Mouse (Mus musculus) intestine, embryonic 16.5 days (tissue): Measurements from ENCODE around the gene Wdr19. TPM values are rescaled to one million over a fixed set of nuclear protein-coding genes. Genes with fewer than 3 reads are reported as not detected.
"Not testable (repeated sequence)": the region's sequence is repeated elsewhere in the genome, so short reads cannot be mapped to it uniquely, and the experiment has no call there.

ENCODE experiments used
- ATAC-seq: fragments of 200-750 bp; cut with Nextera tagmentation; 2 replicates; pipeline ENCODE4 v1.8.0; 2017; ENCODE audit warnings: moderate TSS enrichment, moderate library complexity
- H3K27ac ChIP-seq: fragments of 300-500 bp; sonication (generic); 2 replicates; pipeline ENCODE4 v1.5.1; 2014; ENCODE audit warnings: mild to moderate bottlenecking, low read length
- H3K27me3 ChIP-seq: fragments of 300-500 bp; sonication (generic); replicated peaks from 2 replicates; pipeline ENCODE4 v1.6.1; 2014; ENCODE audit warnings: low read length, control low read depth, mixed read lengths; ENCODE audit not compliant: control insufficient read depth, insufficient read depth
- H3K36me3 ChIP-seq: fragments of 300-500 bp; sonication (generic); 2 replicates; pipeline ENCODE4 v1.6.1; 2014; ENCODE audit warnings: low read length, control low read depth; ENCODE audit not compliant: control insufficient read depth, insufficient read depth
- H3K4me1 ChIP-seq: fragments of 300-500 bp; sonication (generic); 2 replicates; pipeline ENCODE4 v1.6.1; 2014; ENCODE audit warnings: low read length, control low read depth, mixed read lengths; ENCODE audit not compliant: control insufficient read depth, insufficient read depth
- H3K4me2 ChIP-seq: fragments of 300-500 bp; sonication (generic); 2 replicates; pipeline ENCODE4 v1.6.1; 2014; ENCODE audit warnings: low read depth, low read length, control low read depth
- H3K4me3 ChIP-seq: fragments of 300-500 bp; sonication (generic); 2 replicates; pipeline ENCODE4 v1.5.1; 2014; ENCODE audit warnings: mild to moderate bottlenecking, low read length
- H3K9ac ChIP-seq: fragments of 300-500 bp; sonication (generic); 2 replicates; pipeline ENCODE4 v1.6.1; 2014; ENCODE audit warnings: low read depth, low read length
- H3K9me3 ChIP-seq: fragments of 300-500 bp; sonication (generic); 2 replicates; pipeline ENCODE4 v1.6.1; 2016; ENCODE audit warnings: low read length, control low read depth; ENCODE audit not compliant: control insufficient read depth
- WGBS: fragments of 180-500 bp; shearing (Covaris S2); extraction: QIAGEN DNeasy Blood & Tissue Kit; methylation state at CpG from one replicate; pipeline ENCODE4 v1.1.7; 2014; 5-methylcytosine and 5-hydroxymethylcytosine counted together
- polyA plus RNA-seq: library from polyadenylated mRNA; unstranded; fragments of >200 nt; fragmentation: Nextera tagmentation; extraction: Ambion mirVana; gene quantifications from 2 replicates; pipeline ENCODE4 v1.2.1, GENCODE M21; 2015

Wdr19 gene
- polyA plus RNA-seq, 1 experiment from 2014 or later: 4.5 TPM

DNA sequence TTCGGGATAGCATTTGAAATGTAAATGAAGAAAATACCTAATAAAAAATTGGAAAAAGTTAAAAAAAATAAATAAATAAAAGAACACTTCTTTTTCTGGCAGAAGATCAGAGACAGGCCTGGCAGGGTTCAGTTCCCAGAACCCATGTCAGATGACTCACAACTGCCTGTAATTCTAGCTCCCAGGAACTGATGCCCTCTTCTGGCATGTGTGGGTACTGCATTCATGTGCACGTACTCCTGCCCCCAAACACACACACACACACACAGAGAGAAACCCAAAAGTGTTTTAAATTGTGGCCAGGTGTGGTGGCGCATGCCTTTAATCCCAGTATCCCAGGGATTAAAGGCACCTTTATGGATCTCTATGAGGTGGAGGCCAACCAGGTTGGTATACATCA is 84.7 kb downstream of the Wdr19 start:
- no peak overlapping the region for H3K9ac ChIP-seq
- ATAC-seq: no peak
- H3K27ac ChIP-seq: no peak overlapping the region
- H3K4me2 ChIP-seq: no peak overlapping the region
- no peaks in the 10 kb centered on the region for H3K27me3 ChIP-seq
- 97% methylated on average over 3 of the region's 3 CpGs for WGBS
- H3K4me3 ChIP-seq: no peak overlapping the region
- H3K4me1 ChIP-seq: no peaks in the 10 kb centered on the region
- no peaks in the 10 kb centered on the region for H3K9me3 ChIP-seq
- H3K36me3 ChIP-seq: peaks cover 14% of the 10 kb centered on the region

DNA sequence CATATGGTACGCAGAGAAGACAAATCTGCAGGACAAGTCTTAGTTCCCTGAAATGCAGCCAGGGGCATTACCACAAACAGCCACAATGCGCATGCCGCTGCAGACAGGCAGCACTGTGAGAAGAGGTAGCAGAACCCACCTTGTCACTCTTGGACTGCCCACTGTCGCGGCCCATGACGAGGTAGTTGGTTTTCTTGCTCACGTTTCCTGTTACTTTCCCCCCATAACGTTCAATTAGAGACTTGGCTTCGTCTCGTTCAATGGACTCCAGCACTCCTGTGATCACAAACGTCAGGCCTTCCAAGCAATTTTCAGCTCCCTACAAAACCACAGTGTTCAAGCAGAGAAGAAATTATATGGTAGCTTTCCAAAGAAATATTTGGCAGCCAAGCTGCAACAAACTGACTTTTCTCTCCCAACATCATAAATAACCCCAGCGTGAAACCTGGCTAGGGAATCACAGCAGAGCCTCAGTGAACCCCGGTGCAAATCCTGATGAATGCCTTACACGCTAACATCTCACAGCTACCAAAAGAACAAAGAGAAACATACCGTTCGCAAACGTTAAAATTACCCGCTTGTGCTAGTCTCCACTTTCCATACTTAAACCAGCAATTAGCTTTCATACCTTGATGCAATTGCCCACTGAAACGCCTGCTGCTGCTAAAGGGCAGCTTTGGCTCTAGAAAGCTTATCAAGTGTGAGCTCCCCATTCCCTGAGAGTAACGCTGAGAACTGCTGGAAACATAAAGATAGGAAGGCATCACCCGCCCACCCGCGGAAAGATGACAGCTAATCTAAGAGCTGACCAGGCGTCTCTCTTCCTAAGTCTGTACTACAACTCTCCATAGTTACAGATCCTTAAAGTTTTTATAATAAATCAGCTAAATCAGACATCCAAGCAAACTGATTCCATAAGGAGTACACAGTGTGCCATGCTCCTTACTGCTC is 88.5 kb downstream of the Wdr19 start:
- peaks cover 13% of the 10 kb centered on the region for H3K36me3 ChIP-seq
- ATAC-seq: no peak
- H3K4me3 ChIP-seq: no peak overlapping the region
- H3K9me3 ChIP-seq: no peaks in the 10 kb centered on the region
- no peaks in the 10 kb centered on the region for H3K27me3 ChIP-seq
- 89% methylated on average over 24 of the region's 24 CpGs for WGBS
- H3K4me1 ChIP-seq: no peaks in the 10 kb centered on the region
- no peak overlapping the region for H3K4me2 ChIP-seq
- H3K9ac ChIP-seq: no peak overlapping the region
- H3K27ac ChIP-seq: no peak overlapping the region

DNA sequence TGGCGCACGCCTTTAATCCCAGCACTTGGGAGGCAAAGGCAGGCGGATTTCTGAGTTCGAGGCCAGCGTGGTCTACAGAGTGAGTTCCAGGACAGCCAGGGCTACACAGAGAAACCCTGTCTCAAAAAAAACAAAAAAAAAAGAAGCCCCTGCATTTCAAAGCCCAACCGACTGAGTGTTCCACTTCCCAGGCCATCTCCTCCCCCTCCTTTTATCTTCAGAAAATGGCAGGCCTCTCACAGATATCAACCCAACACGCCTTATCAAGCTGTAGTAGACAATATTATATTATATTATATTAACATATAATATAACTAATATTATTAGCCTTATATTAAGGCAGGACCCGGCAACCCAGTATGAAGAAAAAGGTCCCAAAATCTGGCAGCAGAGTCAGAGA is 89.5 kb downstream of the Wdr19 start:
- H3K4me2 ChIP-seq, H3K9me3 ChIP-seq, H3K27ac ChIP-seq, H3K9ac ChIP-seq, H3K4me1 ChIP-seq, H3K4me3 ChIP-seq, ATAC-seq, H3K27me3 ChIP-seq: not testable (repeated sequence)
- 89% methylated on average over 8 of the region's 8 CpGs for WGBS
- H3K36me3 ChIP-seq: peaks cover 13% of the 10 kb centered on the region

DNA sequence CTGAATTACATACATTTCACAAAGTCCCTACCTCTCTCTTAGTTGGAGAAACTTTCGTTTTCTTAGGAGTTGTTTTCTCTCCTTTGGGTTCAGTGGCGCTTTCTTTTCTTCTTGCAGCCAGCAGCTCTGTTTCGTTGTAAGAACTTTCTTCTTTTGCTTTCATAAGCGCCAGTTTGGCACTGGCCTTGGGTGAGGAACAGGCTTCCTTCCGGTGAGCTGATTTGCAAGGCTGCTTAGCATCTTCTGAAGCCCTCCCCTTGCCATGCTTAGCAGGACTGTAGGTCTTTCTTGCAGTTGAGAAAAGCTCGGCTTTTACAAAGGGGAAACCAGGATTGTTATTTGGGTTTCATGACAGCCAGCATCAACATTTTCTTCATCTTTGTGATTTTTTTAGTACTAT is 94.1 kb downstream of the Wdr19 start:
- no peaks in the 10 kb centered on the region for H3K4me1 ChIP-seq
- no peak overlapping the region for H3K4me2 ChIP-seq
- H3K36me3 ChIP-seq: peaks cover 9% of the 10 kb centered on the region
- no peaks in the 10 kb centered on the region for H3K9me3 ChIP-seq
- WGBS: 81% methylated on average over 6 of the region's 6 CpGs
- H3K9ac ChIP-seq: no peak overlapping the region
- no peak overlapping the region for H3K27ac ChIP-seq
- H3K27me3 ChIP-seq: no peaks in the 10 kb centered on the region
- no peak for ATAC-seq
- H3K4me3 ChIP-seq: no peak overlapping the region

DNA sequence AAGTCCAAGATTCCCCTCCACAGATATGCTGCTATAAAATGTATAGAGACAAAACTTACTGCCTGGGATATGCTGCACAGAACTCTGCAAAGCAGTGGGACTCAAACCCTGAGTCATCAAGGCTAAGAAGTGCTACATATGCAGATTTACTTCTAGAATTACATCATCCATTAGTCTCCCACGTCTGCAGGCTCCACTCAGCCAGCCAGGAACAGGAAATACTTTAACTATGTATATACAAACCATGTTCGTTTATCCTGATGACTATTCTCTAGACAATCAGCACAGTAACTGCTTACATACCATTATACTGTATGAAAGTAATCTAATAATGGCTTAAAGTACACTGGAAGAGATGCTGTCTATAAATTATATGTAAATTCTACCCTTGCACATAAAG is 94.8 kb downstream of the Wdr19 start:
- H3K9me3 ChIP-seq: no peaks in the 10 kb centered on the region
- H3K27ac ChIP-seq: no peak overlapping the region
- H3K4me3 ChIP-seq: no peak overlapping the region
- no peak overlapping the region for H3K4me2 ChIP-seq
- H3K9ac ChIP-seq: no peak overlapping the region
- ATAC-seq: peak; percentile 84
- peaks cover 9% of the 10 kb centered on the region for H3K36me3 ChIP-seq
- H3K4me1 ChIP-seq: no peaks in the 10 kb centered on the region
- 29% methylated on average over 2 of the region's 2 CpGs for WGBS
- H3K27me3 ChIP-seq: no peaks in the 10 kb centered on the region

GRCm38 (mm10) chr5:65298167-65298950 is 98.9 kb downstream of the Wdr19 start:
- Histone ChIP-seq H3K27ac (no peak overlapping the region), H3K27me3 (no peaks in the 10 kb centered on the region), H3K4me2 (no peak overlapping the region), H3K4me3 (no peak overlapping the region), H3K4me1 (no peaks in the 10 kb centered on the region), H3K9me3 (no peaks in the 10 kb centered on the region), H3K36me3 (peaks cover 7% of the 10 kb centered on the region; the same call in 1 of the 2 replicates), H3K9ac (no peak overlapping the region)
- no peak for ATAC-seq
- 73% methylated on average over 7 of the region's 7 CpGs for WGBS

GRCm38 (mm10) chr5:65299623-65300022 is 100.1 kb downstream of the Wdr19 start:
- not testable (repeated sequence) for H3K4me3 ChIP-seq, H3K4me2 ChIP-seq, ATAC-seq, H3K4me1 ChIP-seq, H3K9me3 ChIP-seq, H3K27me3 ChIP-seq, H3K36me3 ChIP-seq, H3K9ac ChIP-seq, H3K27ac ChIP-seq
- WGBS: 88% methylated on average over 1 of the region's 1 CpGs

GRCm38 (mm10) chr5:65300121-65300520 is 100.6 kb downstream of the Wdr19 start:
- no peak overlapping the region for H3K4me3 ChIP-seq
- H3K36me3 ChIP-seq: peaks cover 7% of the 10 kb centered on the region; the same call in 1 of the 2 replicates
- H3K27me3 ChIP-seq: no peaks in the 10 kb centered on the region
- ATAC-seq: no peak
- no peak overlapping the region for H3K9ac ChIP-seq
- H3K9me3 ChIP-seq: no peaks in the 10 kb centered on the region
- no peaks in the 10 kb centered on the region for H3K4me1 ChIP-seq
- H3K27ac ChIP-seq: no peak overlapping the region
- WGBS: 94% methylated on average over 9 of the region's 9 CpGs
- no peak overlapping the region for H3K4me2 ChIP-seq

GRCm38 (mm10) chr5:65305516-65305915 is 106.0 kb downstream of the Wdr19 start:
- no peak overlapping the region for H3K27ac ChIP-seq
- WGBS: 78% methylated on average over 9 of the region's 9 CpGs
- H3K9ac ChIP-seq: no peak overlapping the region
- no peaks in the 10 kb centered on the region for H3K27me3 ChIP-seq
- H3K4me2 ChIP-seq: no peak overlapping the region
- no peak for ATAC-seq
- no peaks in the 10 kb centered on the region for H3K4me1 ChIP-seq
- peaks cover 4% of the 10 kb centered on the region; the same call in 1 of the 2 replicates for H3K36me3 ChIP-seq
- H3K4me3 ChIP-seq: no peak overlapping the region
- H3K9me3 ChIP-seq: no peaks in the 10 kb centered on the region
